Mouse (Mus musculus) cerebellum, adult 2 months (tissue): Measurements from ENCODE around the gene Iqcn.

ENCODE experiments used
- CTCF ChIP-seq: fragments of 200-500 bp; IDR thresholded peaks from 2 replicates; pipeline ENCODE4 v1.5.1; 2011; ENCODE audit warnings: low read depth, mild to moderate bottlenecking, control low read depth, low read length, moderate library complexity, borderline replicate concordance; ENCODE audit not compliant: insufficient read depth
- POLR2A ChIP-seq: fragments of 200-500 bp; IDR thresholded peaks from 2 replicates; pipeline ENCODE4 v1.6.1; 2011; ENCODE audit warnings: low read length, control low read depth, borderline replicate concordance; ENCODE audit not compliant: insufficient read depth

- no peak for TF ChIP-seq CTCF
- TF ChIP-seq POLR2A, result no peak
These were observed 11.5 kb upstream of the Iqcn start for GRCm38 (mm10) chr8:70691727-70692231.
